Mouse (Mus musculus) ES-Bruce4 (cell line): ENCODE data around the gene Mbnl3.

Experiments
- CTCF ChIP-seq: IDR thresholded peaks from one replicate; pipeline ENCODE4 v1.8.1; 2011; ENCODE audit warnings: low read depth, low read length
- EP300 ChIP-seq: IDR thresholded peaks from 2 replicates; pipeline ENCODE4 v1.6.1; 2011; ENCODE audit warnings: low read depth, low read length; ENCODE audit not compliant: insufficient read depth
- POLR2A ChIP-seq: IDR thresholded peaks from one replicate; pipeline ENCODE4 v1.8.1; 2011; ENCODE audit warnings: low read length; ENCODE audit not compliant: insufficient read depth

- TF ChIP-seq POLR2A (no peak), CTCF (no peak), EP300 (no peak)
Observed at GRCm38 (mm10) chrX:51084972-51085371, 121.4 kb downstream of the Mbnl3 start.
